Mouse (Mus musculus) ES-Bruce4 (cell line): Measurements from ENCODE around the gene Kirrel. TPM values are rescaled to one million over a fixed set of nuclear protein-coding genes. Genes with fewer than 3 reads are reported as not detected.

ENCODE experiments used
- H3K27ac ChIP-seq: 2 replicates; pipeline ENCODE4 v1.5.1; 2012; ENCODE audit warnings: low read length, inconsistent platforms; ENCODE audit not compliant: insufficient read depth
- H3K27me3 ChIP-seq: 2 replicates; pipeline ENCODE4 v1.6.1; 2012; ENCODE audit warnings: mild to moderate bottlenecking, low read length, inconsistent platforms; ENCODE audit not compliant: control insufficient read depth, poor library complexity, insufficient read depth, severe bottlenecking
- H3K36me3 ChIP-seq: 2 replicates; pipeline ENCODE4 v1.6.1; 2012; ENCODE audit warnings: inconsistent platforms, mild to moderate bottlenecking, low read length, moderate library complexity; ENCODE audit not compliant: control insufficient read depth, poor library complexity, insufficient read depth, severe bottlenecking
- H3K4me1 ChIP-seq: one replicate; pipeline ENCODE4 v1.8.1; 2011; ENCODE audit warnings: low read length; ENCODE audit not compliant: control insufficient read depth, insufficient read depth
- H3K4me3 ChIP-seq: 2 replicates; pipeline ENCODE4 v1.5.1; 2011; ENCODE audit warnings: low read depth, mild to moderate bottlenecking, low read length
- H3K9ac ChIP-seq: 2 replicates; pipeline ENCODE4 v1.6.1; 2012; ENCODE audit warnings: low read depth, mild to moderate bottlenecking, inconsistent platforms; ENCODE audit not compliant: poor library complexity, severe bottlenecking
- H3K9me3 ChIP-seq: replicated peaks from 2 replicates; pipeline ENCODE4 v1.6.1; 2012; ENCODE audit warnings: mild to moderate bottlenecking, low read length, inconsistent platforms; ENCODE audit not compliant: control insufficient read depth, poor library complexity, insufficient read depth, severe bottlenecking
- CTCF ChIP-seq: IDR thresholded peaks from one replicate; pipeline ENCODE4 v1.8.1; 2011; ENCODE audit warnings: low read depth, low read length
- EP300 ChIP-seq: IDR thresholded peaks from 2 replicates; pipeline ENCODE4 v1.6.1; 2011; ENCODE audit warnings: low read depth, low read length; ENCODE audit not compliant: insufficient read depth
- POLR2A ChIP-seq: IDR thresholded peaks from one replicate; pipeline ENCODE4 v1.8.1; 2011; ENCODE audit warnings: low read length; ENCODE audit not compliant: insufficient read depth
- polyA plus RNA-seq: library from polyadenylated mRNA; stranded (reverse); fragments of >200 nt; gene quantifications from 2 replicates; pipeline ENCODE4 v1.2.4, GENCODE M21; 2011; ENCODE audit warnings: low read depth; ENCODE audit not compliant: missing spikeins, insufficient read depth, insufficient read length

The Kirrel gene
- polyA plus RNA-seq, 1 experiment = 38.3 TPM

GRCm38 (mm10) chr3:87157767-87158291 lies 16.7 kb downstream of the Kirrel start:
- peak overlapping the region; percentile 39; the same call in 1 of the 2 replicates for H3K27ac ChIP-seq
- no peak overlapping the region for H3K4me3 ChIP-seq
- H3K27me3 ChIP-seq = no peaks in the 10 kb centered on the region
- H3K36me3 ChIP-seq = no peaks in the 10 kb centered on the region
- H3K4me1 ChIP-seq = peaks cover 24% of the 10 kb centered on the region
- TF ChIP-seq CTCF (no peak), POLR2A (no peak), EP300 (no peak)
- no peaks in the 10 kb centered on the region for H3K9me3 ChIP-seq
- peak overlapping the region; percentile 16; the same call in 1 of the 2 replicates for H3K9ac ChIP-seq

- TF ChIP-seq EP300 = no peak
- no peak for TF ChIP-seq CTCF
- no peak for TF ChIP-seq POLR2A
- H3K27ac ChIP-seq = peak overlapping the region; percentile 39; the same call in 1 of the 2 replicates
- no peaks in the 10 kb centered on the region for H3K27me3 ChIP-seq
- H3K9me3 ChIP-seq = no peaks in the 10 kb centered on the region
- peaks cover 21% of the 10 kb centered on the region for H3K4me1 ChIP-seq
- H3K36me3 ChIP-seq = no peaks in the 10 kb centered on the region
- H3K9ac ChIP-seq = no peak overlapping the region
- no peak overlapping the region for H3K4me3 ChIP-seq
Measured at GRCm38 (mm10) chr3:87157297-87157696, 17.2 kb downstream of the Kirrel start.

DNA sequence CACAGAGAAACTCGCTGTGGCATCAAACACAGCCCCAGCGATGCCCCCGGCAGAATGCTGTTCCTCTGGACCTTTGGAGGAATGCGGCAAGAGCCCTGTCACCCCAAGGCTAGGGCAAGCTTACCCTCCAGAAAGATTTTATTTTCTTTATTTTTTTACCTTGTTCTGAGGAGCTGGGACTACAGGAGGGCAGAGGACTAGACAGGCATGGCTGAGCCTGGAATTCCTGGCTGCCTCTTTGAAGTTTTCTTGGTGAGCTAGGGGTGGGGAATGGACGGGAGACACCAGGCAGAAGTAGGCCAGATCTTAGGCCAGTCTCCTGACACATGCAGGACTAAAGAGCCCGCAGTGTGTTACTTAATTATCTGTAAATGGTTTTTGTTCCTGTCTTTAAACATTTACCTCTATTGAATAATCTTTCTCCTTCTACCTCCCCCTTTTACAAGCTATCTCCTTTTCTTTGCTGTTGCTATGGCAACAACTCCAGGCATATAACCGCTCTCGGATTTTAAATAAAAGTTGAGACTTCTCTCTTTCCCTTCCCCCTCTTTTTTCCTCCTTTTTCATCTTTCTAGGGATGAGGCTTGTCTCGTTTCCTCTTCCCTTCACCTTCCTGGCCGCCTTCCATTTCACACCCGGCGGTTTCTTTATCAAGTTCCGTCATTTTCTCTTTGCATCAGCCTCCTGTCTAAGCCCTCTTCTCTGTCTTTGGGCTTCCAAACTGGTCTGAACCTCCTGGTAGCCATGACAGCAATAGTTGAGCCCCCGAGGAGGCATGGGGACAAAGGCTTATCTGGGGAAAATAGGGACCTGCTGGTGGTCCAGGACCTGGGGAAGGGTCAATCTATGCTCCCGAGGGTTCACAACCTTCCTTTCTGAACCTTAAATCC lies 19.9 kb downstream of the Kirrel start:
- no peak overlapping the region for H3K4me3 ChIP-seq
- TF ChIP-seq CTCF (no peak), EP300 (no peak), POLR2A (no peak)
- no peaks in the 10 kb centered on the region for H3K9me3 ChIP-seq
- H3K4me1 ChIP-seq = peaks cover 22% of the 10 kb centered on the region
- H3K27ac ChIP-seq = peak overlapping the region; percentile 75
- no peaks in the 10 kb centered on the region for H3K27me3 ChIP-seq
- H3K36me3 ChIP-seq = no peaks in the 10 kb centered on the region
- H3K9ac ChIP-seq = no peak overlapping the region

DNA sequence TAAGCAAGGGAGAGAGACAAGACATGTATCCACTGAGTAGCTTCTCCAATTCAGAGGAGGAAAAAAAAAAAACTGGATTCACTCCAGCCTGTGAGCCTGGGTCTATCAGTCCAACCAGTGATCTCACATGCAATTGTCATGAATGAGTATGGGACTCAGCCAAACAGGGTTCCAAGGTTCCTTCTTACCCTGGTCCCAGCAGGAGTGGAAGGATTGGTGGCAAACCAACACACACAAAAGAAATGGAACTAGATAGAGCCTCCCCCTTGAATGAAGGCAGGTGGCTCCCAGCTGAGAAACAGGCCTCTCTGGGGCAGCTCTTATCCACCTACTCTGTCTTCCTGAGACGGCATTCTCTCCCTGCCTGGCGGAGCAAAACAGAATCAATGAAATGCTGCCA lies 21.5 kb downstream of the Kirrel start:
- H3K9ac ChIP-seq = 0 out of 2 replicates have a peak overlapping the region, but pooled peaks have one; percentile 2
- no peaks in the 10 kb centered on the region for H3K9me3 ChIP-seq
- H3K27ac ChIP-seq = peak overlapping the region; percentile 89
- H3K4me1 ChIP-seq = peaks cover 22% of the 10 kb centered on the region
- H3K36me3 ChIP-seq = no peaks in the 10 kb centered on the region
- TF ChIP-seq EP300 (no peak), CTCF (no peak)
- H3K27me3 ChIP-seq = no peaks in the 10 kb centered on the region
- H3K4me3 ChIP-seq = no peak overlapping the region

DNA sequence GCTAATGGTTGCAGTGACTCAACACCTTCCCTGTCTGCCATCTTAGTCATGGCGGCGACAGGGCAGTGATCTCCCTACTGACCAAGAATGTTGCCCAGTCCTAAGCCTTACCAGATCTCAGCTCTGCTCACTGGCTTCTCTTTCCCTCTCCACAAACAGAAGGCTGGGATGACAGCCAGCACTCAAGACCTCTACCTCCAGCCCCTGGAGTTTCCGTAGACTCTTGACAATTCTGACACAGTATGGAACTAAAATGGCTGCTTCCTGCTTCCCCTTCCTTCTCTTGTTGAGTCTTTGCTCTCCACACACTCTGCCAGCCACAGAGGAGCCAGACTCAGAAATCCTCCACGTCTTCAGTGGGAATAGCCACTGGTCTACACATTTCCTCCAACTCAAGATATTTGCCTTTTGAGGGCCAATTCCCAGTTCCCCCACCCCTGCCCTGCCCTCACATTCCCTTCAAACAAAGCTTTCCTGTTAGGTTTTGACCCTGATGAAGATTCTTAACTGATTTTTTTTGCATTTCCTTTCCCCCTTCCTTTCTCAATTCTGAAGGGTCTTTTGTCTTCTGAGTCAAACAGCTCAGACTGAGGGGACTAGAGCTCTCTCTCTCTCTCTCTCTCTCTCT lies 22.3 kb downstream of the Kirrel start:
- Histone ChIP-seq H3K36me3 (no peaks in the 10 kb centered on the region), H3K9me3 (no peaks in the 10 kb centered on the region), H3K27me3 (no peaks in the 10 kb centered on the region), H3K4me3 (no peak overlapping the region), H3K9ac (peak overlapping the region; percentile 30), H3K4me1 (peaks cover 17% of the 10 kb centered on the region), H3K27ac (peak overlapping the region; percentile 98)
- no peak for TF ChIP-seq EP300
- no peak for TF ChIP-seq CTCF
- no peak for TF ChIP-seq POLR2A
